Comparison of ENCODE assay signal across 9 mouse cellular contexts in genomic region chr1:192107352-192107751, GRCm38 (mm10). TPM values are rescaled to one million over a fixed set of nuclear protein-coding genes. Genes with fewer than 3 reads are reported as not detected.
A peak's percentile ranks its signal among the peaks of the same experiment; 100 is the strongest.
DNase-seq lines count a peak whose midpoint lies in the region; ATAC-seq lines count a peak whose summit lies in the region.
"Had no signal": no experiment of that assay in that cellular context is flagged by ENCODE, and none has a peak within 500 bp of the region (broad histone marks: within the 10 kb centered on the region; RNA-seq: fewer than 3 reads in every experiment).

No protein-coding gene starts in this region.

- no peak overlapping the region for H3K4me2 ChIP-seq in liver, embryonic 16.5 days (ENCODE audit: low read depth, low read length)
- H3K4me2 ChIP-seq: limb, embryonic 13.5 days had no signal

- no peak overlapping the region for H3K27ac ChIP-seq in liver, embryonic 16.5 days (ENCODE audit: low read length)
- H3K27ac ChIP-seq: limb, embryonic 13.5 days had no signal

- no peak for DNase-seq in frontal cortex, postnatal 14 days (ENCODE audit: low spot score in 2 of 2)
- DNase-seq in 416B (ENCODE audit: low read depth) = peak; percentile 65
- peak; percentile 40 for DNase-seq in T-cell, adult 2 months (ENCODE audit: low spot score)
- DNase-seq in thymus, postnatal 0 days (ENCODE audit: low spot score) = peak; percentile 66
- no peak for DNase-seq in left cerebral cortex, adult 8-10 months (ENCODE audit: low spot score in 2 of 2)

- H3K9ac ChIP-seq in liver, embryonic 16.5 days (ENCODE audit: low read depth, low read length) = no peak overlapping the region
- H3K9ac ChIP-seq: limb, embryonic 13.5 days had no signal

- no peak overlapping the region for H3K4me3 ChIP-seq in liver, embryonic 16.5 days (ENCODE audit: low read depth, low read length)
- H3K4me3 ChIP-seq: limb, embryonic 13.5 days had no signal

- H3K9me3 ChIP-seq in liver, embryonic 16.5 days (replicated peaks; ENCODE audit: control insufficient read depth, low read length) = no peaks in the 10 kb centered on the region
- H3K9me3 ChIP-seq: limb, embryonic 13.5 days had no signal

- H3K36me3 ChIP-seq in liver, embryonic 16.5 days (ENCODE audit: control insufficient read depth, insufficient read depth) = peaks cover 4% of the 10 kb centered on the region

- WGBS in liver, embryonic 16.5 days (ENCODE audit: insufficient replicate concordance) = 13% methylated on average over 2 of the region's 2 CpGs

- ATAC-seq in frontal cortex, adult (ENCODE audit: low TSS enrichment) = peak; percentile 88
- peak; percentile 87 to 88 for ATAC-seq in hematopoietic stem cell, adult 5-6 weeks (replicated peaks in 1 of 2; ENCODE audit: insufficient read depth in 1 of 2, low FRiP score in 2 of 2, low TSS enrichment in 1 of 2, low read depth in 1 of 2, poor library complexity in 2 of 2, severe bottlenecking in 2 of 2)
- ATAC-seq in liver, embryonic 16.5 days (ENCODE audit: low read depth) = peak; percentile 74

- no peaks in the 10 kb centered on the region for H3K27me3 ChIP-seq in liver, embryonic 16.5 days (ENCODE audit: control insufficient read depth, insufficient read depth, low read depth, low read length)
- H3K27me3 ChIP-seq: limb, embryonic 13.5 days had no signal

- peaks cover 10% of the 10 kb centered on the region for H3K4me1 ChIP-seq in liver, embryonic 16.5 days (ENCODE audit: control insufficient read depth, low read depth, low read length)
- H3K4me1 ChIP-seq: limb, embryonic 13.5 days had no signal

RNA-seq across cellular contexts. Expression of gene Traf5, which starts 15.0 kb away (rescaled TPM):
- 16.1 and 21.1 TPM in 2 replicates for total RNA-seq in hematopoietic stem cell, adult 5-6 weeks (2017)
- polyA plus RNA-seq in liver, embryonic 16.5 days (2015; fragmentation: Nextera tagmentation; extraction: Ambion mirVana) = 4.9 and 5.3 TPM in 2 replicates
- 13.4 and 15.0 TPM in 2 replicates for polyA plus RNA-seq in thymus, postnatal 0 days (2015; fragmentation: Nextera tagmentation; extraction: Ambion mirVana)
- 1 to 10 TPM; 5.2 to 8.7 (median 6.4) TPM for total RNA-seq in left cerebral cortex, adult 8-10 months (2022)

RNA-seq across cellular contexts. Expression of gene Rcor3, which starts 30.5 kb away (rescaled TPM):
- total RNA-seq in hematopoietic stem cell, adult 5-6 weeks (2017) = 19.6 and 26.6 TPM in 2 replicates
- 7.0 and 8.6 TPM in 2 replicates for polyA plus RNA-seq in liver, embryonic 16.5 days (2015; fragmentation: Nextera tagmentation; extraction: Ambion mirVana)
- 11.5 and 12.2 TPM in 2 replicates for polyA plus RNA-seq in thymus, postnatal 0 days (2015; fragmentation: Nextera tagmentation; extraction: Ambion mirVana)
- 10 to 100 TPM; 33.0 to 37.9 (median 34.3) TPM for total RNA-seq in left cerebral cortex, adult 8-10 months (2022)

Comparison
In these comparisons a context has a peak if more than half of its experiments do, and no peak if none do; other contexts are left out.
1. DNase-seq: peak in 416B (single experiment), T-cell, adult 2 months (single experiment) and thymus, postnatal 0 days (single experiment); none in frontal cortex, postnatal 14 days (0 of 2) and left cerebral cortex, adult 8-10 months (0 of 2).
2. Peak in every context shown above with its lines, with median percentiles within 50 percentile points of each other: ATAC-seq.